Mouse (Mus musculus) bone marrow macrophage, adult 2 months (primary cell): ENCODE data around the gene Srcin1.

ENCODE experiments used
- CTCF ChIP-seq: IDR thresholded peaks from 2 replicates; pipeline ENCODE4 v1.5.1; 2012; ENCODE audit warnings: low read depth, mild to moderate bottlenecking, low read length, moderate library complexity
- POLR2A ChIP-seq: IDR thresholded peaks from 2 replicates; pipeline ENCODE4 v1.6.1; 2012; ENCODE audit warnings: mild to moderate bottlenecking, low read depth, low read length, borderline replicate concordance

DNA sequence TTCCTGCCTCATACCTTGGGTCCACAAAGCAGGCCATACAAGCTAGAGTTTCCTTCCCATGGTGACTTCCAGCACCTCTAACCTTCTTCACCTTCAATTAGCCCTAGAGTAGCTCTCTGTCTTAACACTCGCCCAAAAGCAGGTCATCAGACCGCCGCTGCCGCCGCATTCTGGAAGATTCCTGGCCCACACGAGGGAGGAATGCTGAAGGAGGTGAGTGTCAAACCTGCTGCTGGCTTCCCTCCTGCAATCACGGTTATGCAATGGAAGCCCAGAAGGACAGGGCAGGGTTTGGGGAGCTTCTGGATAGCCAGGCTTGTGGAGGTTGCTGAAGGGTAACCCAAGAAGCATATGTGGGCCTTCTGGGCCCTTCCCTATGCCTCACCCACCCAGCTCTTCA is 8.5 kb upstream of the Srcin1 start:
- TF ChIP-seq POLR2A, result no peak
- no peak for TF ChIP-seq CTCF
